ENCODE assay signal across 27 mouse cellular contexts in genomic region chr19:24886888-24887287, GRCm38 (mm10). TPM values are rescaled to one million over a fixed set of nuclear protein-coding genes. Genes with fewer than 3 reads are reported as not detected.
DNase-seq lines count a peak whose midpoint lies in the region; ATAC-seq and TF ChIP-seq lines count a peak whose summit lies in the region.
"Had no signal": no experiment of that assay in that cellular context is flagged by ENCODE, and none has a peak within 500 bp of the region (broad histone marks: within the 10 kb centered on the region; RNA-seq: fewer than 3 reads in every experiment).

No protein-coding gene starts in this region.

- WGBS in embryonic facial prominence, embryonic 14.5 days: 39% methylated on average over 3 of the region's 3 CpGs
- 70% methylated on average over 3 of the region's 3 CpGs for WGBS in embryonic facial prominence, embryonic 10.5 days
- WGBS in forebrain, embryonic 11.5 days: 84% methylated on average over 3 of the region's 3 CpGs
- 86% methylated on average over 3 of the region's 3 CpGs for WGBS in forebrain, embryonic 15.5 days

- H3K4me3 ChIP-seq in embryonic facial prominence, embryonic 14.5 days (ENCODE audit: low read depth, low read length): no peak overlapping the region
- H3K4me3 ChIP-seq in embryonic facial prominence, embryonic 10.5 days: no peak overlapping the region
- H3K4me3 ChIP-seq in forebrain, embryonic 11.5 days (ENCODE audit: low read depth, low read length): no peak overlapping the region
- H3K4me3 ChIP-seq in forebrain, embryonic 15.5 days: no peak overlapping the region
- H3K4me3 ChIP-seq in myocyte: no peak overlapping the region

- H3K9ac ChIP-seq in embryonic facial prominence, embryonic 14.5 days (ENCODE audit: low read depth, low read length): no peak overlapping the region
- H3K9ac ChIP-seq in forebrain, embryonic 11.5 days (ENCODE audit: low read length): no peak overlapping the region
- no peak overlapping the region for H3K9ac ChIP-seq in forebrain, embryonic 15.5 days (replicated peaks)

- no peak overlapping the region for H3K27ac ChIP-seq in embryonic facial prominence, embryonic 14.5 days (replicated peaks; ENCODE audit: low read depth, low read length)
- no peak overlapping the region for H3K27ac ChIP-seq in embryonic facial prominence, embryonic 10.5 days (replicated peaks)
- H3K27ac ChIP-seq in forebrain, embryonic 11.5 days (ENCODE audit: low read depth, low read length): no peak overlapping the region
- H3K27ac ChIP-seq in forebrain, embryonic 15.5 days (replicated peaks): no peak overlapping the region

- no peaks in the 10 kb centered on the region for H3K79me2 ChIP-seq in myocyte (ENCODE audit: control insufficient read depth, insufficient read depth)

- ATAC-seq in embryonic facial prominence, embryonic 14.5 days (ENCODE audit: low read depth): no peak
- no peak for ATAC-seq in forebrain, embryonic 11.5 days (replicated peaks; ENCODE audit: low FRiP score)
- no peak for ATAC-seq in forebrain, embryonic 15.5 days (replicated peaks)
- ATAC-seq: activated CD4-positive, CD25-positive, alpha-beta regulatory T cell, adult 4 months; CD4-positive, CD25-positive, alpha-beta regulatory T cell, adult 4 months; Patski had no signal

- intact Hi-C loops in heart, postnatal 36 days (cut with DNase I): loop anchor here (5.0 kb wide), 1 partner anchor 585 kb away; no protein-coding TSS in a partner anchor

- no peaks in the 10 kb centered on the region for H3K9me3 ChIP-seq in embryonic facial prominence, embryonic 14.5 days (ENCODE audit: control insufficient read depth, low read length)
- no peaks in the 10 kb centered on the region for H3K9me3 ChIP-seq in embryonic facial prominence, embryonic 10.5 days
- H3K9me3 ChIP-seq in forebrain, embryonic 11.5 days (ENCODE audit: control insufficient read depth, low read length): no peaks in the 10 kb centered on the region
- H3K9me3 ChIP-seq in forebrain, embryonic 15.5 days: no peaks in the 10 kb centered on the region
- H3K9me3 ChIP-seq: G1E had no signal

- no peaks in the 10 kb centered on the region for H3K27me3 ChIP-seq in embryonic facial prominence, embryonic 14.5 days (replicated peaks; ENCODE audit: control insufficient read depth, insufficient read depth, low read length)
- H3K27me3 ChIP-seq in embryonic facial prominence, embryonic 10.5 days (replicated peaks; ENCODE audit: low read depth, poor library complexity, severe bottlenecking): peaks cover 34% of the 10 kb centered on the region
- H3K27me3 ChIP-seq in forebrain, embryonic 11.5 days (ENCODE audit: control insufficient read depth, insufficient read depth, low read length): no peaks in the 10 kb centered on the region
- H3K27me3 ChIP-seq in forebrain, embryonic 15.5 days: no peaks in the 10 kb centered on the region
- peaks cover 20% of the 10 kb centered on the region for H3K27me3 ChIP-seq in myocyte (ENCODE audit: control insufficient read depth, insufficient read depth, insufficient read length)
- H3K27me3 ChIP-seq: CH12.LX had no signal

- H3K4me1 ChIP-seq in embryonic facial prominence, embryonic 14.5 days (ENCODE audit: control insufficient read depth, insufficient read depth, low read length): no peaks in the 10 kb centered on the region
- H3K4me1 ChIP-seq in embryonic facial prominence, embryonic 10.5 days: peaks cover 3% of the 10 kb centered on the region; the same call in 1 of the 2 replicates
- no peaks in the 10 kb centered on the region for H3K4me1 ChIP-seq in forebrain, embryonic 11.5 days (replicated peaks; ENCODE audit: control insufficient read depth, insufficient read depth, low read length)
- no peaks in the 10 kb centered on the region for H3K4me1 ChIP-seq in forebrain, embryonic 15.5 days

- H3K36me3 ChIP-seq in embryonic facial prominence, embryonic 14.5 days (ENCODE audit: control insufficient read depth, insufficient read depth, low read length): no peaks in the 10 kb centered on the region
- H3K36me3 ChIP-seq in embryonic facial prominence, embryonic 10.5 days (replicated peaks): no peaks in the 10 kb centered on the region
- no peaks in the 10 kb centered on the region for H3K36me3 ChIP-seq in forebrain, embryonic 11.5 days (ENCODE audit: control insufficient read depth, insufficient read depth, low read length)
- H3K36me3 ChIP-seq in forebrain, embryonic 15.5 days: no peaks in the 10 kb centered on the region
- H3K36me3 ChIP-seq in myocyte (ENCODE audit: control insufficient read depth, insufficient read depth): no peaks in the 10 kb centered on the region
- H3K36me3 ChIP-seq: G1E had no signal

- no peak overlapping the region for H3K4me2 ChIP-seq in embryonic facial prominence, embryonic 14.5 days (ENCODE audit: low read depth, low read length)
- no peak overlapping the region for H3K4me2 ChIP-seq in forebrain, embryonic 11.5 days (ENCODE audit: low read depth, low read length, severe bottlenecking)
- no peak overlapping the region for H3K4me2 ChIP-seq in forebrain, embryonic 15.5 days (replicated peaks)
- H3K4me2 ChIP-seq in myocyte (ENCODE audit: low read depth): no peak overlapping the region

- peak; percentile 45 for DNase-seq in embryonic facial prominence, embryonic 14.5 days (ENCODE audit: low spot score)
- no peak for DNase-seq in embryonic facial prominence, embryonic 10.5 days (ENCODE audit: low spot score)
- peak; percentile 23 for DNase-seq in forebrain, embryonic 11.5 days (ENCODE audit: low spot score)
- DNase-seq in heart, adult 11 months: peak; percentile 35
- DNase-seq in heart, postnatal 36 days: no peak
- no peak for DNase-seq in layer of hippocampus, adult 9-10 months (ENCODE audit: low spot score)
- DNase-seq: adrenal gland, adult 2 months; adrenal gland, adult 8-10 months; adrenal gland, postnatal 10 days; adrenal gland, postnatal 14 days; adrenal gland, postnatal 25 days; adrenal gland, postnatal 36 days; B cell, adult 2 months; cerebellum, adult 11 months; cerebellum, adult 11-12 months had no signal

- H3ac ChIP-seq in myocyte (ENCODE audit: control insufficient read depth, insufficient read length): no peak overlapping the region

- TF ChIP-seq POLR2A in myocyte (IDR thresholded peaks at IDR 0.05; ENCODE audit: insufficient read length, low read depth): no peak

TF ChIP-seq in myocyte, 11 proteins besides CTCF, POLR2A, EP300 and RAD21:
- TF ChIP-seq MYOG (IDR thresholded peaks at IDR 0.05; ENCODE audit: control insufficient read depth in 1 of 3, insufficient read depth in 1 of 3, insufficient read length in 2 of 3, low read depth in 2 of 3): peak in 2 of 3 experiments; percentile 48 to 50
- TF ChIP-seq TCF3 (IDR thresholded peaks at IDR 0.05; ENCODE audit: insufficient read length, low read depth): no peak
- TF ChIP-seq TCF12 (IDR thresholded peaks at IDR 0.05; ENCODE audit: insufficient read depth, poor library complexity, severe bottlenecking): no peak
- peak; percentile 34 to 55 (median 38) for TF ChIP-seq MYOD1 (IDR thresholded peaks at IDR 0.05; ENCODE audit: control insufficient read depth in 1 of 3, insufficient read length in 2 of 3, low read depth in 2 of 3)

RNA-seq across cellular contexts. Expression of gene Gm10053, which starts 11.4 kb away (rescaled TPM):
- 229 and 272 TPM in 2 replicates for polyA plus RNA-seq in embryonic facial prominence, embryonic 14.5 days (2014; fragmentation: Nextera tagmentation; extraction: Ambion mirVana)
- 316 and 320 TPM in 2 replicates for polyA plus RNA-seq in embryonic facial prominence, embryonic 10.5 days (2016; fragmentation: Nextera tagmentation; extraction: Ambion mirVana)
- polyA plus RNA-seq in forebrain, embryonic 11.5 days (2014; fragmentation: Nextera tagmentation; extraction: Ambion mirVana): 243 and 249 TPM in 2 replicates
- 212 and 213 TPM in 2 replicates for polyA plus RNA-seq in forebrain, embryonic 15.5 days (2015; fragmentation: Nextera tagmentation; extraction: Ambion mirVana)
- total RNA-seq in heart, postnatal 36 days (2021): 1,000 to 10,000 TPM in 1 of 2 experiments, 100 to 1,000 TPM in 1; 986 to 1,083 TPM
- 160 TPM for polyA plus RNA-seq in myocyte (2012; fragmentation: generic; extraction: Trizol)

RNA-seq across cellular contexts. Expression of gene Foxd4, which starts 14.1 kb away (rescaled TPM):
- polyA plus RNA-seq in embryonic facial prominence, embryonic 14.5 days (2014; fragmentation: Nextera tagmentation; extraction: Ambion mirVana): not detected in 2 replicates
- not detected in 2 replicates for polyA plus RNA-seq in embryonic facial prominence, embryonic 10.5 days (2016; fragmentation: Nextera tagmentation; extraction: Ambion mirVana)
- polyA plus RNA-seq in forebrain, embryonic 11.5 days (2014; fragmentation: Nextera tagmentation; extraction: Ambion mirVana): not detected in 2 replicates
- not detected in 2 replicates for polyA plus RNA-seq in forebrain, embryonic 15.5 days (2015; fragmentation: Nextera tagmentation; extraction: Ambion mirVana)
- total RNA-seq in heart, postnatal 36 days (2021): not detected
- not detected for polyA plus RNA-seq in myocyte (2012; fragmentation: generic; extraction: Trizol)
- total RNA-seq: adrenal gland, adult 18-20 months; adrenal gland, adult 2 months; adrenal gland, adult 8-10 months; adrenal gland, postnatal 10 days; adrenal gland, postnatal 14 days; adrenal gland, postnatal 25 days; adrenal gland, postnatal 36 days; adrenal gland, postnatal 4 days; CH12.LX; ES-E14; G1E; MEL had no signal
- polyA plus RNA-seq: activated CD4-positive, CD25-positive, alpha-beta regulatory T cell, adult 4 months; adrenal gland, adult 2 months; C2C12; CD4-positive, CD25-positive, alpha-beta regulatory T cell, adult 4 months; G1E had no signal

RNA-seq across cellular contexts. Expression of gene Pgm5, which starts 25.2 kb away (rescaled TPM):
- polyA plus RNA-seq in embryonic facial prominence, embryonic 14.5 days (2014; fragmentation: Nextera tagmentation; extraction: Ambion mirVana): 6.8 and 7.3 TPM in 2 replicates
- 0.10 and 0.24 TPM in 2 replicates for polyA plus RNA-seq in embryonic facial prominence, embryonic 10.5 days (2016; fragmentation: Nextera tagmentation; extraction: Ambion mirVana)
- 0.11 and 0.35 TPM in 2 replicates for polyA plus RNA-seq in forebrain, embryonic 11.5 days (2014; fragmentation: Nextera tagmentation; extraction: Ambion mirVana)
- polyA plus RNA-seq in forebrain, embryonic 15.5 days (2015; fragmentation: Nextera tagmentation; extraction: Ambion mirVana): 0.20 and 0.32 TPM in 2 replicates
- 100 to 1,000 TPM in 1 of 2 experiments, 10 to 100 TPM in 1; 93.2 to 109 TPM for total RNA-seq in heart, postnatal 36 days (2021)
- 68.6 TPM for polyA plus RNA-seq in myocyte (2012; fragmentation: generic; extraction: Trizol)
- total RNA-seq: CH12.LX, MEL had no signal
- polyA plus RNA-seq: activated CD4-positive, CD25-positive, alpha-beta regulatory T cell, adult 4 months; CD4-positive, CD25-positive, alpha-beta regulatory T cell, adult 4 months; G1E had no signal

Comparison
In these comparisons a context has a peak if more than half of its experiments do, and no peak if none do; other contexts are left out.
1. DNase-seq: peak in embryonic facial prominence, embryonic 14.5 days (single experiment), forebrain, embryonic 11.5 days (single experiment) and heart, adult 11 months (single experiment); none in embryonic facial prominence, embryonic 10.5 days (single experiment), heart, postnatal 36 days (0 of 2) and layer of hippocampus, adult 9-10 months (single experiment).